In genomic region chr7:31097583-31098248, GRCm38 (mm10) we compare ENCODE assay signal across 8 mouse cellular contexts. TPM values are rescaled to one million over a fixed set of nuclear protein-coding genes. Genes with fewer than 3 reads are reported as not detected.
DNase-seq lines count a peak whose midpoint lies in the region; ATAC-seq and TF ChIP-seq lines count a peak whose summit lies in the region.

No protein-coding gene starts in this region.

- peak overlapping the region; percentile 76 for H3K9ac ChIP-seq in heart, embryonic 13.5 days
- H3K9ac ChIP-seq in kidney, postnatal 0 days (ENCODE audit: low read depth, low read length) = no peak overlapping the region
- no peak overlapping the region for H3K9ac ChIP-seq in liver, embryonic 11.5 days (ENCODE audit: low read depth, low read length)
- H3K9ac ChIP-seq in stomach, embryonic 14.5 days (replicated peaks; ENCODE audit: low read depth, low read length) = no peak overlapping the region

- peak overlapping the region; percentile 62 for H3K4me2 ChIP-seq in heart, embryonic 13.5 days
- peak overlapping the region; percentile 38 for H3K4me2 ChIP-seq in kidney, postnatal 0 days (ENCODE audit: low read length)
- peak overlapping the region; percentile 52 for H3K4me2 ChIP-seq in liver, embryonic 11.5 days
- peak overlapping the region; percentile 32 for H3K4me2 ChIP-seq in stomach, embryonic 14.5 days (replicated peaks; ENCODE audit: low read depth, low read length)

- H3K4me3 ChIP-seq in bone marrow macrophage, adult 2 months (ENCODE audit: insufficient read depth, low read length) = no peak overlapping the region
- H3K4me3 ChIP-seq in heart, embryonic 13.5 days = peak overlapping the region; percentile 37
- no peak overlapping the region for H3K4me3 ChIP-seq in kidney, postnatal 0 days (replicated peaks; ENCODE audit: low read depth, low read length)
- peak overlapping the region; percentile 28 for H3K4me3 ChIP-seq in liver, embryonic 11.5 days (ENCODE audit: low read depth, low read length)
- no peak overlapping the region for H3K4me3 ChIP-seq in stomach, embryonic 14.5 days (ENCODE audit: low read depth, low read length)

- H3K27me3 ChIP-seq in heart, embryonic 13.5 days (replicated peaks) = peaks cover 9% of the 10 kb centered on the region
- no peaks in the 10 kb centered on the region for H3K27me3 ChIP-seq in kidney, postnatal 0 days (ENCODE audit: insufficient read depth, low read length)
- peaks cover 2% of the 10 kb centered on the region; the same call in 1 of the 2 replicates for H3K27me3 ChIP-seq in liver, embryonic 11.5 days (replicated peaks; ENCODE audit: control insufficient read depth, insufficient read depth, low read length)
- H3K27me3 ChIP-seq in stomach, embryonic 14.5 days (ENCODE audit: control insufficient read depth, insufficient read depth, low read length) = no peaks in the 10 kb centered on the region

- 39% methylated on average over 19 of the region's 20 CpGs for WGBS in heart, embryonic 13.5 days
- WGBS in kidney, postnatal 0 days = 48% methylated on average over 20 of the region's 20 CpGs
- 42% methylated on average over 20 of the region's 20 CpGs for WGBS in liver, embryonic 11.5 days
- 45% methylated on average over 20 of the region's 20 CpGs for WGBS in stomach, embryonic 14.5 days

- no peaks in the 10 kb centered on the region for H3K9me3 ChIP-seq in heart, embryonic 13.5 days
- H3K9me3 ChIP-seq in kidney, postnatal 0 days (replicated peaks; ENCODE audit: low read length) = no peaks in the 10 kb centered on the region
- H3K9me3 ChIP-seq in liver, embryonic 11.5 days (ENCODE audit: control insufficient read depth, low read length) = no peaks in the 10 kb centered on the region
- no peaks in the 10 kb centered on the region for H3K9me3 ChIP-seq in stomach, embryonic 14.5 days (ENCODE audit: control insufficient read depth, low read depth, low read length)

- peak; percentile 68; the same call in 1 of the 2 replicates for ATAC-seq in erythroid progenitor cell, adult 5-6 weeks (replicated peaks; ENCODE audit: low FRiP score, poor library complexity, severe bottlenecking)
- ATAC-seq in heart, embryonic 13.5 days (ENCODE audit: extremely low read depth, insufficient number of reproducible peaks, low FRiP score, low TSS enrichment) = peak; percentile 55; the same call in 1 of the 2 replicates
- peak; percentile 90 for ATAC-seq in kidney, postnatal 0 days (replicated peaks; ENCODE audit: low FRiP score, low read depth)
- ATAC-seq in liver, embryonic 11.5 days (replicated peaks; ENCODE audit: low FRiP score) = peak; percentile 89
- peak; percentile 94 for ATAC-seq in stomach, embryonic 14.5 days (ENCODE audit: insufficient number of reproducible peaks, insufficient read depth, low FRiP score, low read depth)

- no peaks in the 10 kb centered on the region for H3K36me3 ChIP-seq in heart, embryonic 13.5 days
- no peaks in the 10 kb centered on the region for H3K36me3 ChIP-seq in kidney, postnatal 0 days (ENCODE audit: insufficient read depth, low read length)
- H3K36me3 ChIP-seq in liver, embryonic 11.5 days (ENCODE audit: control insufficient read depth, insufficient read depth, low read length) = no peaks in the 10 kb centered on the region
- H3K36me3 ChIP-seq in stomach, embryonic 14.5 days (ENCODE audit: control insufficient read depth, insufficient read depth, low read length) = no peaks in the 10 kb centered on the region

- peak; percentile 89 to 91 for DNase-seq in B cell, adult 2 months
- peak; percentile 97 for DNase-seq in kidney, postnatal 0 days (ENCODE audit: low spot score)
- DNase-seq in liver, embryonic 11.5 days (ENCODE audit: low spot score) = peak; percentile 81
- peak; percentile 79 to 89 for DNase-seq in natural killer cell, adult 2 months (ENCODE audit: low spot score in 2 of 2)

- H3K27ac ChIP-seq in bone marrow macrophage, adult 2 months (ENCODE audit: insufficient read depth, low read depth, low read length) = no peak overlapping the region
- no peak overlapping the region for H3K27ac ChIP-seq in heart, embryonic 13.5 days (replicated peaks)
- H3K27ac ChIP-seq in kidney, postnatal 0 days = no peak overlapping the region
- no peak overlapping the region for H3K27ac ChIP-seq in liver, embryonic 11.5 days (ENCODE audit: low read depth, low read length)
- no peak overlapping the region for H3K27ac ChIP-seq in stomach, embryonic 14.5 days (ENCODE audit: low read length)

- no peak for TF ChIP-seq POLR2A in bone marrow macrophage, adult 2 months (IDR thresholded peaks at IDR 0.05; ENCODE audit: borderline replicate concordance, low read depth, low read length)

- TF ChIP-seq CTCF in bone marrow macrophage, adult 2 months (IDR thresholded peaks at IDR 0.05; ENCODE audit: low read depth, low read length) = peak; percentile 88
- peak; percentile 97 for TF ChIP-seq CTCF in kidney, postnatal 0 days (IDR thresholded peaks at IDR 0.05; ENCODE audit: low read depth)

- H3K4me1 ChIP-seq in bone marrow macrophage, adult 2 months (ENCODE audit: control insufficient read depth, insufficient read depth, low read length) = peaks cover 6% of the 10 kb centered on the region; the same call in 1 of the 2 replicates
- H3K4me1 ChIP-seq in heart, embryonic 13.5 days = peaks cover 3% of the 10 kb centered on the region; the same call in 1 of the 2 replicates
- no peaks in the 10 kb centered on the region for H3K4me1 ChIP-seq in kidney, postnatal 0 days (replicated peaks; ENCODE audit: insufficient read depth, low read length)
- no peaks in the 10 kb centered on the region for H3K4me1 ChIP-seq in liver, embryonic 11.5 days (replicated peaks; ENCODE audit: control insufficient read depth, insufficient read depth, low read length)
- H3K4me1 ChIP-seq in stomach, embryonic 14.5 days (ENCODE audit: control insufficient read depth, insufficient read depth, low read length) = no peaks in the 10 kb centered on the region

RNA-seq across cellular contexts. Expression of gene Hpn, which starts 17.4 kb away (rescaled TPM):
- polyA plus RNA-seq in bone marrow macrophage, adult 2 months (2012; ENCODE audit: insufficient read depth, insufficient read length, missing spikeins) = 30.9 and 39.0 TPM in 2 replicates
- total RNA-seq in erythroid progenitor cell, adult 5-6 weeks (2015; ENCODE audit: low replicate concordance) = 5.9 TPM in 1 of 2 replicates, not detected in the other
- not detected in 2 replicates for total RNA-seq in erythroid progenitor cell, adult 5-6 weeks (2017; ENCODE audit: low replicate concordance)
- 2.4 and 3.6 TPM in 2 replicates for polyA plus RNA-seq in heart, embryonic 13.5 days (2015; fragmentation: Nextera tagmentation; extraction: Ambion mirVana)
- polyA plus RNA-seq in kidney, postnatal 0 days (2015; fragmentation: Nextera tagmentation; extraction: Ambion mirVana) = 106 and 110 TPM in 2 replicates
- 36.6 and 38.3 TPM in 2 replicates for polyA plus RNA-seq in liver, embryonic 11.5 days (2014; fragmentation: Nextera tagmentation; extraction: Ambion mirVana)
- 23.0 TPM in 2 replicates for polyA plus RNA-seq in stomach, embryonic 14.5 days (2014; fragmentation: Nextera tagmentation; extraction: Ambion mirVana)

RNA-seq across cellular contexts. Expression of gene Fxyd3, which starts 21.2 kb away (rescaled TPM):
- polyA plus RNA-seq in bone marrow macrophage, adult 2 months (2012; ENCODE audit: insufficient read depth, insufficient read length, missing spikeins) = 0.91 TPM in 1 of 2 replicates, not detected in the other
- not detected in 2 replicates for total RNA-seq in erythroid progenitor cell, adult 5-6 weeks (2015; ENCODE audit: low replicate concordance)
- total RNA-seq in erythroid progenitor cell, adult 5-6 weeks (2017; ENCODE audit: low replicate concordance) = not detected in 2 replicates
- 2.0 and 2.2 TPM in 2 replicates for polyA plus RNA-seq in heart, embryonic 13.5 days (2015; fragmentation: Nextera tagmentation; extraction: Ambion mirVana)
- polyA plus RNA-seq in kidney, postnatal 0 days (2015; fragmentation: Nextera tagmentation; extraction: Ambion mirVana) = 16.9 and 22.5 TPM in 2 replicates
- 1.2 and 1.7 TPM in 2 replicates for polyA plus RNA-seq in liver, embryonic 11.5 days (2014; fragmentation: Nextera tagmentation; extraction: Ambion mirVana)
- polyA plus RNA-seq in stomach, embryonic 14.5 days (2014; fragmentation: Nextera tagmentation; extraction: Ambion mirVana) = 458 and 479 TPM in 2 replicates

RNA-seq across cellular contexts. Expression of gene Scn1b, which starts 29.1 kb away (rescaled TPM):
- 30.7 and 33.7 TPM in 2 replicates for polyA plus RNA-seq in bone marrow macrophage, adult 2 months (2012; ENCODE audit: insufficient read depth, insufficient read length, missing spikeins)
- total RNA-seq in erythroid progenitor cell, adult 5-6 weeks (2015; ENCODE audit: low replicate concordance) = not detected in 2 replicates
- 1.3 TPM in 1 of 2 replicates, not detected in the other for total RNA-seq in erythroid progenitor cell, adult 5-6 weeks (2017; ENCODE audit: low replicate concordance)
- 2.5 and 3.1 TPM in 2 replicates for polyA plus RNA-seq in heart, embryonic 13.5 days (2015; fragmentation: Nextera tagmentation; extraction: Ambion mirVana)
- 2.2 and 2.8 TPM in 2 replicates for polyA plus RNA-seq in kidney, postnatal 0 days (2015; fragmentation: Nextera tagmentation; extraction: Ambion mirVana)
- polyA plus RNA-seq in liver, embryonic 11.5 days (2014; fragmentation: Nextera tagmentation; extraction: Ambion mirVana) = 0.57 and 1.0 TPM in 2 replicates
- 1.2 and 1.4 TPM in 2 replicates for polyA plus RNA-seq in stomach, embryonic 14.5 days (2014; fragmentation: Nextera tagmentation; extraction: Ambion mirVana)

RNA-seq across cellular contexts. Expression of gene Lgi4, which starts 38.6 kb away (rescaled TPM):
- 0.27 and 0.78 TPM in 2 replicates for polyA plus RNA-seq in bone marrow macrophage, adult 2 months (2012; ENCODE audit: insufficient read depth, insufficient read length, missing spikeins)
- total RNA-seq in erythroid progenitor cell, adult 5-6 weeks (2015; ENCODE audit: low replicate concordance) = not detected in 2 replicates
- total RNA-seq in erythroid progenitor cell, adult 5-6 weeks (2017; ENCODE audit: low replicate concordance) = 0.51 TPM in 1 of 2 replicates, not detected in the other
- 0.19 and 0.21 TPM in 2 replicates for polyA plus RNA-seq in heart, embryonic 13.5 days (2015; fragmentation: Nextera tagmentation; extraction: Ambion mirVana)
- 0.24 and 0.34 TPM in 2 replicates for polyA plus RNA-seq in kidney, postnatal 0 days (2015; fragmentation: Nextera tagmentation; extraction: Ambion mirVana)
- 0.30 and 0.45 TPM in 2 replicates for polyA plus RNA-seq in liver, embryonic 11.5 days (2014; fragmentation: Nextera tagmentation; extraction: Ambion mirVana)
- 0.78 and 1.7 TPM in 2 replicates for polyA plus RNA-seq in stomach, embryonic 14.5 days (2014; fragmentation: Nextera tagmentation; extraction: Ambion mirVana)

RNA-seq across cellular contexts. Expression of gene Fxyd1, which starts 40.7 kb away (rescaled TPM):
- polyA plus RNA-seq in bone marrow macrophage, adult 2 months (2012; ENCODE audit: insufficient read depth, insufficient read length, missing spikeins) = not detected in 2 replicates
- total RNA-seq in erythroid progenitor cell, adult 5-6 weeks (2015; ENCODE audit: low replicate concordance) = not detected in 2 replicates
- not detected in 2 replicates for total RNA-seq in erythroid progenitor cell, adult 5-6 weeks (2017; ENCODE audit: low replicate concordance)
- polyA plus RNA-seq in heart, embryonic 13.5 days (2015; fragmentation: Nextera tagmentation; extraction: Ambion mirVana) = 1,042 and 1,184 TPM in 2 replicates
- 62.0 and 76.3 TPM in 2 replicates for polyA plus RNA-seq in kidney, postnatal 0 days (2015; fragmentation: Nextera tagmentation; extraction: Ambion mirVana)
- polyA plus RNA-seq in liver, embryonic 11.5 days (2014; fragmentation: Nextera tagmentation; extraction: Ambion mirVana) = 23.5 and 35.8 TPM in 2 replicates
- 86.7 and 99.3 TPM in 2 replicates for polyA plus RNA-seq in stomach, embryonic 14.5 days (2014; fragmentation: Nextera tagmentation; extraction: Ambion mirVana)

Comparison
In these comparisons a context has a peak if more than half of its experiments do, and no peak if none do; other contexts are left out.
1. H3K4me3 ChIP-seq: peak in heart, embryonic 13.5 days (single experiment) and liver, embryonic 11.5 days (single experiment); none in bone marrow macrophage, adult 2 months (single experiment), kidney, postnatal 0 days (single experiment) and stomach, embryonic 14.5 days (single experiment).
2. RNA of gene Fxyd3, which starts 21.2 kb away (polyA plus RNA-seq): 458 to 479 TPM in stomach, embryonic 14.5 days; 16.9 to 22.5 TPM in kidney, postnatal 0 days, 2.0 to 2.2 TPM in heart, embryonic 13.5 days, 1.2 to 1.7 TPM in liver, embryonic 11.5 days and 0.91 TPM in bone marrow macrophage, adult 2 months; every median in the first group is over 10 times any median in the second.
3. Peak in every context shown above with its lines, with median percentiles within 50 percentile points of each other: DNase-seq, ATAC-seq and H3K4me2 ChIP-seq.